Mouse (Mus musculus) myocyte (in vitro differentiated cells): Measurements from ENCODE around the gene Fbll1. TPM values are rescaled to one million over a fixed set of nuclear protein-coding genes. Genes with fewer than 3 reads are reported as not detected.
A peak's percentile ranks its signal among the peaks of the same experiment; 100 is the strongest.

Source experiments
- H3K27me3 ChIP-seq: one replicate; pipeline ENCODE4 v1.6.1; 2011; ENCODE audit not compliant: control insufficient read depth, insufficient read depth, insufficient read length
- H3K36me3 ChIP-seq: one replicate; pipeline ENCODE4 v1.6.1; 2011; ENCODE audit not compliant: control insufficient read depth, insufficient read depth
- H3K4me2 ChIP-seq: one replicate; pipeline ENCODE4 v1.6.1; 2011; ENCODE audit warnings: low read depth, control low read depth
- H3K4me3 ChIP-seq: one replicate; pipeline ENCODE4 v1.5.1; 2011; ENCODE audit warnings: mild to moderate bottlenecking, control low read depth, moderate library complexity
- H3K79me2 ChIP-seq: one replicate; pipeline ENCODE4 v1.6.1; 2011; ENCODE audit not compliant: control insufficient read depth, insufficient read depth
- H3ac ChIP-seq: one replicate; pipeline ENCODE4 v1.6.1; 2011; ENCODE audit not compliant: control insufficient read depth, insufficient read length
- CEBPB ChIP-seq: IDR thresholded peaks from 2 replicates; pipeline ENCODE4 v1.6.1; 2011; ENCODE audit warnings: mild to moderate bottlenecking, moderate library complexity; ENCODE audit not compliant: poor library complexity, insufficient read depth, severe bottlenecking
- E2F4 ChIP-seq: IDR thresholded peaks from one replicate; pipeline ENCODE4 v1.6.1; 2011; ENCODE audit warnings: mild to moderate bottlenecking, control low read depth, moderate library complexity; ENCODE audit not compliant: insufficient read depth
- MAX ChIP-seq: IDR thresholded peaks from one replicate; pipeline ENCODE4 v1.6.1; 2011; ENCODE audit warnings: low read depth, mild to moderate bottlenecking, control low read depth
- MYOD1 ChIP-seq, 3 experiments: IDR thresholded peaks; one replicate each; pipeline ENCODE4 v1.6.1; 2011; ENCODE audit warnings: control low read depth in 2 of 3, low read depth in 2 of 3, mild to moderate bottlenecking in 2 of 3, moderate library complexity in 1 of 3; ENCODE audit not compliant: insufficient read length in 2 of 3, control insufficient read depth in 1 of 3
- MYOG ChIP-seq, 3 experiments: IDR thresholded peaks; one replicate each; pipeline ENCODE4 v1.6.1; 2011; ENCODE audit warnings: control low read depth in 2 of 3, low read depth in 2 of 3, mild to moderate bottlenecking in 2 of 3; ENCODE audit not compliant: insufficient read length in 2 of 3, control insufficient read depth in 1 of 3, insufficient read depth in 1 of 3
- POLR2A ChIP-seq: IDR thresholded peaks from one replicate; pipeline ENCODE4 v1.6.1; 2011; ENCODE audit warnings: low read depth, mild to moderate bottlenecking, control low read depth, moderate library complexity; ENCODE audit not compliant: insufficient read length
- POLR2AphosphoS2 ChIP-seq: IDR thresholded peaks from one replicate; pipeline ENCODE4 v1.6.1; 2011; ENCODE audit warnings: low read depth, control low read depth; ENCODE audit not compliant: insufficient read length
- REST ChIP-seq: IDR thresholded peaks from one replicate; pipeline ENCODE4 v1.6.1; 2011; ENCODE audit warnings: mild to moderate bottlenecking, control low read depth, moderate library complexity; ENCODE audit not compliant: insufficient read depth, insufficient read length
- SRF ChIP-seq: IDR thresholded peaks from one replicate; pipeline ENCODE4 v1.6.1; 2011; ENCODE audit warnings: low read depth; ENCODE audit not compliant: control insufficient read depth, insufficient read length
- TCF12 ChIP-seq: IDR thresholded peaks from one replicate; pipeline ENCODE4 v1.6.1; 2011; ENCODE audit warnings: mild to moderate bottlenecking, control low read depth; ENCODE audit not compliant: poor library complexity, insufficient read depth, severe bottlenecking
- TCF3 ChIP-seq: IDR thresholded peaks from one replicate; pipeline ENCODE4 v1.6.1; 2011; ENCODE audit warnings: low read depth, control low read depth; ENCODE audit not compliant: insufficient read length
- USF1 ChIP-seq: IDR thresholded peaks from one replicate; pipeline ENCODE4 v1.6.1; 2011; ENCODE audit warnings: low read depth, mild to moderate bottlenecking, control low read depth, moderate library complexity
- polyA plus RNA-seq: library from polyadenylated mRNA; unstranded; fragments of >200 nt; fragmentation: generic; extraction: Trizol; gene quantifications from one replicate; pipeline ENCODE4 v1.2.1, GENCODE M21; 2012; ENCODE audit warnings: missing spikeins

The Fbll1 gene
- polyA plus RNA-seq, 1 experiment = not detected

- H3K27me3 ChIP-seq = no peaks in the 10 kb centered on the region
- peak overlapping the region; percentile 96 for H3K4me2 ChIP-seq
- peak overlapping the region; percentile 90 for H3K4me3 ChIP-seq
- peaks cover 48% of the 10 kb centered on the region for H3K79me2 ChIP-seq
- no peak overlapping the region for H3ac ChIP-seq
- peaks cover 48% of the 10 kb centered on the region for H3K36me3 ChIP-seq
- TF ChIP-seq REST = no peak
- TF ChIP-seq USF1 = no peak
- no peak for TF ChIP-seq E2F4
- no peak for TF ChIP-seq MYOG (IDR thresholded peaks at IDR 0.05; ENCODE audit: control insufficient read depth in 1 of 3, insufficient read depth in 1 of 3, insufficient read length in 2 of 3, low read depth in 2 of 3)
- TF ChIP-seq TCF12 = no peak
- no peak for TF ChIP-seq POLR2A
- peak; percentile 74; the same call in 1 of the 2 replicates for TF ChIP-seq CEBPB
- no peak for TF ChIP-seq TCF3
Observed at GRCm38 (mm10) chr11:35832139-35832538, 33.5 kb upstream of the Fbll1 start.

GRCm38 (mm10) chr11:35827714-35828113, 29.0 kb upstream of the Fbll1 start:
- H3K4me2 ChIP-seq = no peak overlapping the region
- no peak overlapping the region for H3ac ChIP-seq
- TF ChIP-seq MAX (no peak), MYOG (IDR thresholded peaks at IDR 0.05; ENCODE audit: control insufficient read depth in 1 of 3, insufficient read depth in 1 of 3, insufficient read length in 2 of 3, low read depth in 2 of 3) (no peak), POLR2AphosphoS2 (no peak), USF1 (no peak), POLR2A (no peak)
- H3K27me3 ChIP-seq = no peaks in the 10 kb centered on the region
- H3K4me3 ChIP-seq = no peak overlapping the region
- H3K79me2 ChIP-seq = peaks cover 33% of the 10 kb centered on the region
- peaks cover 77% of the 10 kb centered on the region for H3K36me3 ChIP-seq

- no peaks in the 10 kb centered on the region for H3K79me2 ChIP-seq
- peaks cover 98% of the 10 kb centered on the region for H3K36me3 ChIP-seq
- H3ac ChIP-seq = no peak overlapping the region
- H3K27me3 ChIP-seq = no peaks in the 10 kb centered on the region
- H3K4me2 ChIP-seq = no peak overlapping the region
- no peak overlapping the region for H3K4me3 ChIP-seq
- peak; percentile 25 for TF ChIP-seq POLR2A
- no peak for TF ChIP-seq TCF12
- peak; percentile 57 for TF ChIP-seq POLR2AphosphoS2
Observed at GRCm38 (mm10) chr11:35816316-35816715, 17.6 kb upstream of the Fbll1 start.

GRCm38 (mm10) chr11:35811458-35811857, 12.8 kb upstream of the Fbll1 start:
- H3K27me3 ChIP-seq = no peaks in the 10 kb centered on the region

DNA sequence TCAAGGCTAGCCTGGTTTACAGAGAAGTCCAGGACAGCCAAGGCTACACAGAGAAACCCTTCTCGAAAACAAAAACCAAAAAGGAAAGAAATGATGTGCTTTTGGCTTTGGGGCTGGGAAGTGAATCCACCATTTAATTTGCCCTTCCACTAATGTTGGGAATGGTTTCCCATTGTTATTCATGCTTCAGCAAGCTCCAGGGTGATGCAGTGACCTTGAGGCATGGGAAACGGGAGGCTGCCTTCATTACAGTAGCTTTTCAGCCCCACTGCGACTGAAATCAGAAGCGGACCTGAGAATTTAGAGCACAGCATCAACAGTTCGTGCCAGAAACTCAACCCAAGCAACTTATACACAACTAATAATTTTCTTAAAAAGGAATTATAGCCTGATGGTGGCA, 2.6 kb upstream of the Fbll1 start:
- Histone ChIP-seq H3K79me2 (no peaks in the 10 kb centered on the region), H3K36me3 (peaks cover 3% of the 10 kb centered on the region), H3K4me2 (no peak overlapping the region), H3ac (no peak overlapping the region), H3K27me3 (no peaks in the 10 kb centered on the region), H3K4me3 (no peak overlapping the region)
- TF ChIP-seq USF1 = no peak
- TF ChIP-seq TCF12 = no peak
- no peak for TF ChIP-seq CEBPB
- no peak for TF ChIP-seq POLR2AphosphoS2
- TF ChIP-seq MAX = no peak

More at GRCm38 (mm10) chr11:35811458-35811857, 12.8 kb upstream of the Fbll1 start:
- H3ac ChIP-seq = no peak overlapping the region
- H3K4me3 ChIP-seq = no peak overlapping the region
- TF ChIP-seq TCF3 (no peak), TCF12 (no peak), CEBPB (no peak), USF1 (no peak), POLR2AphosphoS2 (no peak), MYOG (IDR thresholded peaks at IDR 0.05; ENCODE audit: control insufficient read depth in 1 of 3, insufficient read depth in 1 of 3, insufficient read length in 2 of 3, low read depth in 2 of 3) (no peak), POLR2A (no peak), MYOD1 (IDR thresholded peaks at IDR 0.05; ENCODE audit: control insufficient read depth in 1 of 3, insufficient read length in 2 of 3, low read depth in 2 of 3) (no peak), E2F4 (no peak), SRF (no peak), MAX (no peak), REST (no peak)
- no peaks in the 10 kb centered on the region for H3K79me2 ChIP-seq
- H3K4me2 ChIP-seq = no peak overlapping the region
- peaks cover 83% of the 10 kb centered on the region for H3K36me3 ChIP-seq

GRCm38 (mm10) chr11:35798495-35798820, 226 bp downstream of the Fbll1 start:
- TF ChIP-seq MYOG (IDR thresholded peaks at IDR 0.05; ENCODE audit: control insufficient read depth in 1 of 3, insufficient read depth in 1 of 3, insufficient read length in 2 of 3, low read depth in 2 of 3) (no peak), TCF3 (no peak), SRF (no peak), POLR2AphosphoS2 (no peak), USF1 (no peak), CEBPB (no peak), TCF12 (no peak), REST (no peak), POLR2A (no peak), E2F4 (no peak), MAX (no peak), MYOD1 (IDR thresholded peaks at IDR 0.05; ENCODE audit: control insufficient read depth in 1 of 3, insufficient read length in 2 of 3, low read depth in 2 of 3) (no peak)

More at GRCm38 (mm10) chr11:35798495-35798820, 226 bp downstream of the Fbll1 start:
- Histone ChIP-seq H3ac (no peak overlapping the region), H3K36me3 (no peaks in the 10 kb centered on the region), H3K27me3 (no peaks in the 10 kb centered on the region), H3K4me3 (no peak overlapping the region), H3K4me2 (no peak overlapping the region), H3K79me2 (no peaks in the 10 kb centered on the region)
